Mouse (Mus musculus) thymus, adult 2 months (tissue): ENCODE results near the gene Bcap29.

Experiments
- CTCF ChIP-seq: fragments of 200-500 bp; IDR thresholded peaks from 2 replicates; pipeline ENCODE4 v1.5.1; 2012; ENCODE audit warnings: mild to moderate bottlenecking, control low read depth, low read length, moderate library complexity, borderline replicate concordance; ENCODE audit not compliant: control insufficient read depth, poor library complexity, insufficient read depth; ENCODE audit errors: extremely low read depth
- POLR2A ChIP-seq: fragments of 200-500 bp; IDR thresholded peaks from 2 replicates; pipeline ENCODE4 v1.6.1; 2012; ENCODE audit warnings: mild to moderate bottlenecking, low read length, control low read depth, moderate library complexity; ENCODE audit not compliant: control insufficient read depth, poor library complexity, insufficient read depth; ENCODE audit errors: extremely low read depth

DNA sequence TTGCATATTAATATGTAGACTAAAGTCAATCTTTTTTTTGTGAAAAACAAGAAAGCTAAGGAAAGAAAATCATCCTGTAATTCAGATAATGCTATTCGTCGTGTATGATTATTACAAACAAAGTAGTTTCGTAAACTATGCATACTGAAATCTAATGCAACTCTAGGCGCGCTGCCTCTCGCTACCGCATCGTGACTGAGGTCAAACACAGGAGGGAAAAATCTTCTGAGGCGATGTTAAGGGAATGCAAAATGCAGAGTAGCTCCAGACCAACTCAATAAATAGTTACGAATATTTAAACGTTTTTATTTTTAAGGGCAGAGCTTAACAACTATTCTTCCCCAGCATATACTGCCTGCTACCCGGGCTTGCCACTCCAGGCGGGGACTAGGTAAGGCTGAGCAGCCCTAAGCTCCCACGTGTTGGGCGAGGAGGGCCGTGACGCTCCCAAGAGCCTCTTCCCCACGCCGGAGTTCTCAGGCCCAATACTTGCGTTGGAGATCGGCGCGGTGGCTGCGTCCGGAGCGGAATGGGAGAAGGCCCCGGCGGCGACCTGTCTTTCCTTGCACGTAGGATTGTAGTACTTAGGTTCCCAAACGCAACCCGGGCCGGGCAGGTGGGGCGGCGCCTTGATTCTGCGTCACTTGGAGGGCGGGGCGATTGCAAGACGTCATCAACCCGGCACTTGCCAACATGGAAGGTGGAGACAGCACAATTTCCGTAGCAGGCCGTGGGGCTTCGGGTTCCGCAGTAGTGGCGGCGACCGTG is 19.9 kb upstream of the Bcap29 start, which contains the start of the genes Dus4l and Cog5:
- TF ChIP-seq CTCF (no peak), POLR2A (peak; percentile 73; the same call in 1 of the 2 replicates)
